Mouse (Mus musculus): ENCODE measurements at regions not wholly inside any gene's neighbourhood (a gene's known extent, or its start where the extent isn't known, plus 50 kb on each side); places are given as distances from the start of the nearest gene placed in this dataset.

- peaks cover 41% of the 10 kb centered on the region for H3K4me1 ChIP-seq (replicated peaks)
- H3K27ac ChIP-seq: 0 out of 2 replicates have a peak overlapping the region, but pooled peaks have one; percentile 7
- no peaks in the 10 kb centered on the region for H3K9me3 ChIP-seq
- peaks cover 15% of the 10 kb centered on the region for H3K27me3 ChIP-seq
- WGBS: 47% methylated on average over 4 of the region's 4 CpGs
- H3K9ac ChIP-seq (replicated peaks): no peak overlapping the region
- no peaks in the 10 kb centered on the region for H3K36me3 ChIP-seq
- no peak for ATAC-seq (ENCODE audit: insufficient number of reproducible peaks, insufficient read depth, low FRiP score, low TSS enrichment, low read depth)
- no peak overlapping the region for H3K4me2 ChIP-seq
- H3K4me3 ChIP-seq (replicated peaks): no peak overlapping the region
Observed at GRCm38 (mm10) chr13:101216421-101216820, 383.2 kb upstream of the Slc30a5 start.

- Histone ChIP-seq H3K4me2 (peak overlapping the region; percentile 45), H3K36me3 (no peaks in the 10 kb centered on the region), H3K4me3 (replicated peaks) (no peak overlapping the region), H3K4me1 (replicated peaks) (peaks cover 41% of the 10 kb centered on the region), H3K9ac (replicated peaks) (no peak overlapping the region), H3K27ac (peak overlapping the region; percentile 60; the same call in 1 of the 2 replicates), H3K9me3 (no peaks in the 10 kb centered on the region), H3K27me3 (peaks cover 19% of the 10 kb centered on the region)
- 15% methylated on average over 11 of the region's 11 CpGs for WGBS
- ATAC-seq (ENCODE audit: insufficient number of reproducible peaks, insufficient read depth, low FRiP score, low TSS enrichment, low read depth): peak; percentile 72; the same call in 1 of the 2 replicates
Observed at GRCm38 (mm10) chr13:101215792-101216221, 382.6 kb upstream of the Slc30a5 start.

- H3K4me3 ChIP-seq (replicated peaks): no peak overlapping the region
Observed at GRCm38 (mm10) chr13:101215131-101215641, 382.0 kb upstream of the Slc30a5 start.

GRCm38 (mm10) chr13:101214094-101214493 lies 380.9 kb upstream of the Slc30a5 start:
- ATAC-seq (ENCODE audit: insufficient number of reproducible peaks, insufficient read depth, low FRiP score, low TSS enrichment, low read depth): no peak
- H3K4me1 ChIP-seq (replicated peaks): peaks cover 41% of the 10 kb centered on the region
- WGBS: 62% methylated on average over 2 of the region's 2 CpGs
- no peak overlapping the region for H3K9ac ChIP-seq (replicated peaks)
- no peak overlapping the region for H3K27ac ChIP-seq
- H3K4me2 ChIP-seq: no peak overlapping the region
- H3K36me3 ChIP-seq: no peaks in the 10 kb centered on the region
- no peaks in the 10 kb centered on the region for H3K9me3 ChIP-seq
- H3K4me3 ChIP-seq (replicated peaks): no peak overlapping the region
- peaks cover 20% of the 10 kb centered on the region for H3K27me3 ChIP-seq

More at GRCm38 (mm10) chr13:101215131-101215641, 382.0 kb upstream of the Slc30a5 start:
- H3K36me3 ChIP-seq: no peaks in the 10 kb centered on the region
- WGBS: 61% methylated on average over 5 of the region's 5 CpGs
- H3K4me2 ChIP-seq: peak overlapping the region; percentile 45
- peaks cover 19% of the 10 kb centered on the region for H3K27me3 ChIP-seq
- H3K9ac ChIP-seq (replicated peaks): no peak overlapping the region
- no peaks in the 10 kb centered on the region for H3K9me3 ChIP-seq
- peak overlapping the region; percentile 60; the same call in 1 of the 2 replicates for H3K27ac ChIP-seq
- ATAC-seq (ENCODE audit: insufficient number of reproducible peaks, insufficient read depth, low FRiP score, low TSS enrichment, low read depth): no peak
- H3K4me1 ChIP-seq (replicated peaks): peaks cover 41% of the 10 kb centered on the region

DNA sequence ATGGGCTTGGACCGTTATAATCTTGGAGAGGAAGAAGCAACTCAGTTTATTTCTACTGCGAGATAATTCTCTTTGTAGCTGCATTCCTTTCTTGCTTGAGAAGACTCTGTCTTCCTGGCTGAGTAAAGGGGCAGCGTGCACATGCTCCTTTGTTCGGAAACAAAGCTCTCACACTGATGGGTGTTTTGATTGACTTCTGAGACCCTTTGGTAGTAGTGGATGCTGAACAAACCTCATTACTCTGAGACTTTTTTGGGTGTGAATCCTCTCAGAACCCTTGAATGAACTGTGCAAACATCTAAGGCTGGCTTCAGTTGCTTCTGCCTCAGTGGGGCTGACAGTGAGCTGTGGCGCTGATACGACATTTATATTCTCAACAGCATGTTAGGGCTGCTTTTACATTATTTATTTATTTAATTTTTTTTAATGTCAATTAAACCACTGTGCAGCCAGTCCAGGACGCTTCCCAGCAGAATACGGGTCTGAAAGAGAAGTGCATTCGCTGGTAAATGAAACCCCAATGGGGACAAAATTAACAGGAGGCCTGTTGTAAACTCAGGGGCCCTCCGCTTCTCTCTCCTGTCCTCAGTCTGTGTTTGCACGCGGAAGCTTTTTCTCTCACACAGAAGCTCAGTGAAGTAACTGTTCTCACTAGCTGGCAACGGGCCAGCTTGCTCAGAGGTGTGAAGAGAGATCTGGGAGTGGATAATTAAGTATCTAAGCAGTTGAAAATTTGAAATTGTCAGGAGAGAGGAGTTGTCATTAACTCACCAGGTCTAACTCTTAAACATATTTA lies 380.1 kb upstream of the Slc30a5 start:
- H3K4me3 ChIP-seq (replicated peaks): no peak overlapping the region
- WGBS: 44% methylated on average over 13 of the region's 13 CpGs
- ATAC-seq (ENCODE audit: insufficient number of reproducible peaks, insufficient read depth, low FRiP score, low TSS enrichment, low read depth): no peak

DNA sequence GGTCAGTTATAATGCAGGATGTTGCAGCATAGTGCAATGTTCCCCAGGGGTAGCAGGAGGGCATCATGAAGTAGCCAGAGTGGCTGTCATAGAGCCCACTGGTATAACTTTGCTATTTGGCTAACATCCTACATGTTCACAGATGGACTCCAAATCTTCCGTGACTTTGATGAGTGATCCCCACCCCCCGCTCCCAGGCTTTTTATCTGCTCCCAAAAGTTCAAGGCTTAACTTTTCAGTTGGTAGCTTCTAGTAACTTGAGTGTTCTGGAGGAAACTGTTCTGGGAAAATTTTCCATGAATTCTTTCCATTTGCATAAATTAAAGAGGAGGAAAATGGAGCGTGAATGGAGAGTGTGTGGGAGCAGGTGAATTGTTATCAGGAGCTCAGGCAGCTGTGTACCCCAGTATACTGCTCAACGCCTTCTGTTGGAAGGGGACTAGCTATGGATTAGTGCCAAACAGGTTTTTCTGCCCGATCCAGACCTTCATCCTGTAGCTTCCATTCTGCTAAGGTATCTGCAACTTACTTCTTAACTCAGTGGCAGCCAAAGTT lies 379.2 kb upstream of the Slc30a5 start:
- H3K27ac ChIP-seq: no peak overlapping the region
- WGBS: 85% methylated on average over 5 of the region's 5 CpGs

More for the DNA sequence above, 380.1 kb upstream of the Slc30a5 start:
- H3K4me1 ChIP-seq (replicated peaks): peaks cover 41% of the 10 kb centered on the region
- no peaks in the 10 kb centered on the region for H3K9me3 ChIP-seq
- H3K4me2 ChIP-seq: no peak overlapping the region
- no peaks in the 10 kb centered on the region for H3K36me3 ChIP-seq
- no peak overlapping the region for H3K9ac ChIP-seq (replicated peaks)
- H3K27me3 ChIP-seq: peaks cover 23% of the 10 kb centered on the region
- H3K27ac ChIP-seq: no peak overlapping the region

GRCm38 (mm10) chr13:101208788-101209187 lies 375.6 kb upstream of the Slc30a5 start:
- peaks cover 11% of the 10 kb centered on the region for H3K4me1 ChIP-seq (replicated peaks)
- H3K27ac ChIP-seq: no peak overlapping the region
- H3K9ac ChIP-seq (replicated peaks): no peak overlapping the region
- no peak overlapping the region for H3K4me3 ChIP-seq (replicated peaks)
- no peaks in the 10 kb centered on the region for H3K9me3 ChIP-seq
- ATAC-seq (ENCODE audit: insufficient number of reproducible peaks, insufficient read depth, low FRiP score, low TSS enrichment, low read depth): no peak
- no peak overlapping the region for H3K4me2 ChIP-seq
- 89% methylated on average over 9 of the region's 9 CpGs for WGBS
- H3K36me3 ChIP-seq: no peaks in the 10 kb centered on the region
- peaks cover 23% of the 10 kb centered on the region for H3K27me3 ChIP-seq

More for the DNA sequence above, 379.2 kb upstream of the Slc30a5 start:
- Histone ChIP-seq H3K9ac (replicated peaks) (no peak overlapping the region), H3K4me3 (replicated peaks) (no peak overlapping the region), H3K4me2 (no peak overlapping the region), H3K9me3 (no peaks in the 10 kb centered on the region), H3K27me3 (peaks cover 23% of the 10 kb centered on the region), H3K4me1 (replicated peaks) (peaks cover 38% of the 10 kb centered on the region), H3K36me3 (no peaks in the 10 kb centered on the region)
- ATAC-seq (ENCODE audit: insufficient number of reproducible peaks, insufficient read depth, low FRiP score, low TSS enrichment, low read depth): no peak

DNA sequence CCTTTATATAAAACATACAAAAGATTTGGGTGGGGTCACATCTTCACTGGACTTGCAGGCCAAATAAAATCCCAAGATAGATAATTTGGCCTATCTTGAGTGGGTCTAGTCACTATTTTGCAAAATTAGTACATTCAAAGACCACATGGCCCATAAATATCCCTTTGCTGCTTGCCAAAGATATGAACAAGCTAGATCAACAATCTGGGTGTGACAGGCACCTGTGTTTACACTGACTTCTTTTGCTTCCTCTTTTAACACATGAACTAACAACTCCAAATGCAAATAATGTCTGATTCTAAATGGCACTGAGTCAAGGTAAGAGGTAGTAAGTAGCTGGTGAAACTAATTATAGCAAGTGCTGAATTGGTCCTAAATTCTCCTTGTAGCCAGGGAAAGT lies 370.2 kb upstream of the Slc30a5 start:
- Histone ChIP-seq H3K4me1 (replicated peaks) (no peaks in the 10 kb centered on the region), H3K36me3 (no peaks in the 10 kb centered on the region), H3K27me3 (no peaks in the 10 kb centered on the region; the same call in 1 of the 2 replicates), H3K9ac (replicated peaks) (no peak overlapping the region), H3K9me3 (no peaks in the 10 kb centered on the region), H3K27ac (no peak overlapping the region), H3K4me2 (no peak overlapping the region), H3K4me3 (replicated peaks) (no peak overlapping the region)
- ATAC-seq (ENCODE audit: insufficient number of reproducible peaks, insufficient read depth, low FRiP score, low TSS enrichment, low read depth): no peak

DNA sequence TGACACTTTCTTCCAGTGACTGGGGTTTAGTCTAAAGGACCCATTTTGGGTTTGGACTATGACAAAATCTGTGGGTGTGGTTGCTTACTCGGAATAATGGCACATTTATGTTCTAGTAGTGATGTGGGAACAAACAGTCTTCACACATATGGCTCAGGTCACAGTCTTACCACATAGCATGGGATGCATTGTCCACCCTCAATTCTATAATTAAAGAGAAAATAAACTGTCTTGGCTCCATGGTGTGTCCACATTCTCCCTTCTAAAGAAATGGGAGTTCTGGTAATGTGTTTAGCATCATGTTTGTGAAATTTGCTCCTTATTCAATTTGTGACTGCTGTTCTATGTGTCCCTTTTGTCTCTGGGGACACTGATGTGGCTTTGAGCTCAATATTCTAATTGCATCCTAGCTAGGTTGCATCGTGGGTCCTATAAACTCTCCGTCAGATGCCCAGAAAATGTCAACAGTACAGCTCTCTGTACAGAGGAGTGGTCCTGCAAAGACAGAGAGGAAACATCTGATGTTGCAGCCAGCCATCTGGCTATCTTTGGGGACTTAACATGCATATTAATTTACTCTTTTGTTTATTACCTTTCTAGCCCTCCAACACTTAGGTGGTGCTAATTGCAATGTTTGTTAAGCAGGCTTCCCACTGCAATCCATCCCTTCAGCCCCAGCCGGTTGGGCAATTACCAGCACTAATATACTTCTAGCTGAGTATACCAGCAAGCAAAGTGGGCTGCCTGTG lies 369.5 kb upstream of the Slc30a5 start:
- no peaks in the 10 kb centered on the region for H3K36me3 ChIP-seq
- no peak overlapping the region for H3K4me3 ChIP-seq (replicated peaks)
- H3K9me3 ChIP-seq: no peaks in the 10 kb centered on the region
- no peak overlapping the region for H3K4me2 ChIP-seq
- no peaks in the 10 kb centered on the region for H3K4me1 ChIP-seq (replicated peaks)
- H3K27ac ChIP-seq: no peak overlapping the region
- 62% methylated on average over 4 of the region's 4 CpGs for WGBS
- no peaks in the 10 kb centered on the region; the same call in 1 of the 2 replicates for H3K27me3 ChIP-seq
- H3K9ac ChIP-seq (replicated peaks): no peak overlapping the region
- no peak for ATAC-seq (ENCODE audit: insufficient number of reproducible peaks, insufficient read depth, low FRiP score, low TSS enrichment, low read depth)

DNA sequence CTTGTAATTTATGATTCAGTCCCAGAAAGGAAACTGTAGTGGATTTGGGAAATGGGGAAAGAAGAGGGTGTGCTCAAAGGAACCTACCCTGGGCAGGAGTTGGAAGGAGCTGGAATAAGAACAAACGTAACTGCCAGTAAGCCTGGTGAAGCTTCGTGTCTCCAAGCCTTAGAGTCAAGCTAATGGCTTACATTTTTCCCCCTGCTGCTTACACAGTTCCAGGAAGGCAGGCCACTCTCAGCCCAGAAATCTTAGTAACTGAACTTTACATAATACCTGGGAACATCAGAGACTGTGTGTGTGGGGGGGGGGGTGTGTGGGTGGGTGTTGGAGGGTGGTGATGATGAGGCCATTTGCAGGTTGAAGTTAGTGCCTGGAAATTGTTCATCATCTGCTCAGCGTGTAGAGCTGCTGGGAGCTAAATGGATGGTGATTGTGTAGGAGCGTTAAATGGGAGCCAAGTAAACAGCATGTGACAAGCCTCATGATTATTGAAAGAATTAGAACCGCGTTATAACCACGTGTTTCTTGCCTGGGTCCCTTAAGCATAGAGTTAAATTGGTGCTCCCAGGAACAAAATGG lies 357.1 kb upstream of the Slc30a5 start:
- no peak for ATAC-seq (ENCODE audit: insufficient number of reproducible peaks, insufficient read depth, low FRiP score, low TSS enrichment, low read depth)
- 80% methylated on average over 7 of the region's 7 CpGs for WGBS
- no peak overlapping the region for H3K4me3 ChIP-seq (replicated peaks)
- H3K9ac ChIP-seq (replicated peaks): no peak overlapping the region
- no peaks in the 10 kb centered on the region for H3K36me3 ChIP-seq
- no peak overlapping the region for H3K4me2 ChIP-seq
- no peaks in the 10 kb centered on the region for H3K9me3 ChIP-seq
- 0 out of 2 replicates have a peak, but pooled peaks cover 7% of the 10 kb centered on the region for H3K4me1 ChIP-seq (replicated peaks)
- no peaks in the 10 kb centered on the region for H3K27me3 ChIP-seq
- H3K27ac ChIP-seq: no peak overlapping the region

GRCm38 (mm10) chr13:101182387-101182786 lies 349.2 kb upstream of the Slc30a5 start:
- H3K27me3 ChIP-seq: no peaks in the 10 kb centered on the region
- H3K4me1 ChIP-seq (replicated peaks): no peaks in the 10 kb centered on the region
- no peaks in the 10 kb centered on the region for H3K36me3 ChIP-seq
- WGBS: 82% methylated on average over 2 of the region's 2 CpGs
- no peaks in the 10 kb centered on the region for H3K9me3 ChIP-seq
- H3K4me2 ChIP-seq: no peak overlapping the region
- no peak for ATAC-seq (ENCODE audit: insufficient number of reproducible peaks, insufficient read depth, low FRiP score, low TSS enrichment, low read depth)
- no peak overlapping the region for H3K27ac ChIP-seq
- no peak overlapping the region for H3K9ac ChIP-seq (replicated peaks)
- H3K4me3 ChIP-seq (replicated peaks): no peak overlapping the region
